Mouse (Mus musculus) bone marrow, adult 2 months (tissue): ENCODE results near the gene Slc47a1. TPM values are rescaled to one million over a fixed set of nuclear protein-coding genes. Genes with fewer than 3 reads are reported as not detected.
"Not testable (repeated sequence)": the region's sequence is repeated elsewhere in the genome, so short reads cannot be mapped to it uniquely, and the experiment has no call there.

ENCODE experiments used
- H3K27ac ChIP-seq: fragments of 200-500 bp; 2 replicates; pipeline ENCODE4 v1.5.1; 2012; ENCODE audit warnings: low read depth, mild to moderate bottlenecking, control low read depth, inconsistent platforms, low read length; ENCODE audit not compliant: control insufficient read depth, poor library complexity, insufficient read depth
- H3K4me1 ChIP-seq: fragments of 200-500 bp; 2 replicates; pipeline ENCODE4 v1.6.1; 2011; ENCODE audit warnings: low read length; ENCODE audit not compliant: control insufficient read depth, insufficient read depth
- H3K4me3 ChIP-seq: fragments of 200-500 bp; replicated peaks from 2 replicates; pipeline ENCODE3; 2011; ENCODE audit warnings: mild to moderate bottlenecking, low read depth, low read length, control low read depth; ENCODE audit not compliant: control insufficient read depth
- CTCF ChIP-seq: fragments of 200-500 bp; IDR thresholded peaks from 2 replicates; pipeline ENCODE4 v1.5.1; 2011; ENCODE audit warnings: low read length, control low read depth; ENCODE audit not compliant: control insufficient read depth, insufficient read depth
- POLR2A ChIP-seq: fragments of 200-500 bp; IDR thresholded peaks from 2 replicates; pipeline ENCODE4 v1.6.1; 2011; ENCODE audit warnings: low read depth, mild to moderate bottlenecking, control low read depth, low read length, borderline replicate concordance; ENCODE audit not compliant: control insufficient read depth
- WGBS: fragments of 180-500 bp; shearing (Covaris S2); methylation state at CpG from one replicate; pipeline ENCODE4 v1.1.7; 2018; 5-methylcytosine and 5-hydroxymethylcytosine counted together
- polyA plus RNA-seq: library from polyadenylated mRNA; stranded (reverse); fragments of >200 nt; gene quantifications from 2 replicates; pipeline ENCODE4 v1.2.4, GENCODE M21; 2011; ENCODE audit warnings: low replicate concordance; ENCODE audit not compliant: missing spikeins, insufficient read depth, insufficient read length

Slc47a1 gene
- polyA plus RNA-seq, 1 experiment: not detected

GRCm38 (mm10) chr11:61319233-61319922, 58.8 kb downstream of the Slc47a1 start:
- 69% methylated on average over 12 of the region's 12 CpGs for WGBS
- Histone ChIP-seq H3K27ac (no peak overlapping the region), H3K4me1 (no peaks in the 10 kb centered on the region), H3K4me3 (no peak overlapping the region)
- no peak for TF ChIP-seq POLR2A
- TF ChIP-seq CTCF: no peak

DNA sequence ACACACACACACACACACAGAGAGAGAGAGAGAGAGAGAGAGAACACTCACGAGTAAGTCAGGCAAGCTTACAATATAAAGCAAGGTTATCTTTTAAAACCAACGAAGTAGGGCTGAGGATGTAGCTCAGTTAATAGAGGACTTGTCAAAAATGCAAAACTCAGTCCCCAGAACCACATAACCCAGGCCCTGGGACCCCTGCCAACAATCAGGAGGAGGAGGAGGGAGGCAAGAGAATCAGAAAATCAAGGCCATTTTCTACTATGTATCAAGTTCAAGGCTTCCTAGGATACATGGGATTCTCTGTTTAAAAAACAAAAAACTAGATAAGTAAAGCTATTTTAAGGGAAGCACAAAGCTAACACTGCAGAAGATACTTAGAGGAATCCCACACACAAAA, 61.3 kb downstream of the Slc47a1 start:
- Histone ChIP-seq H3K27ac (no peak overlapping the region), H3K4me3 (no peak overlapping the region), H3K4me1 (no peaks in the 10 kb centered on the region)
- TF ChIP-seq POLR2A (no peak), CTCF (no peak)
- 38% methylated on average over 2 of the region's 2 CpGs for WGBS

DNA sequence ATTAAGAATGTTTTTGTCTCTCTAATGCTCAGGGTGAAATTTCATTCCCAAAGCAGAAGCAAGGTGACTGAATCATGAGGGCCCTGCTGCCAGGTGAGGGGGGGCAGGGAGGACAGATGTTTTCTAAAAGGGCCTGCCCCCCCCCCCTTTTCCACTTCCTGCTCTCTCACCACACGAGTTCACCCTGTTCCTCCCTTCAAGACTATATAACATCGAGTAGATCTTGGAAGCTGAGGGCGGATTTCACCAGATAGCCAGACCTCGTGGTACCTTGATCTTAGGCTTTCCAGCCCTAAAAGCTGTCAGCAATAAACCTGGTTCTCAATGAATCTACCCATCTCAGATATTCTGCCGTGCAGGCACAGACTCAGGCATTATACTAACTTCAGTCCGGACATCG, 67.8 kb downstream of the Slc47a1 start:
- TF ChIP-seq POLR2A (no peak), CTCF (no peak)
- Histone ChIP-seq H3K4me1 (no peaks in the 10 kb centered on the region; the same call in 1 of the 2 replicates), H3K27ac (no peak overlapping the region), H3K4me3 (no peak overlapping the region)
- 37% methylated on average over 7 of the region's 7 CpGs for WGBS

- WGBS: 46% methylated on average over 12 of the region's 12 CpGs
- Histone ChIP-seq H3K4me3 (no peak overlapping the region), H3K27ac (no peak overlapping the region), H3K4me1 (no peaks in the 10 kb centered on the region; the same call in 1 of the 2 replicates)
- no peak for TF ChIP-seq POLR2A
- no peak for TF ChIP-seq CTCF
Observed at GRCm38 (mm10) chr11:61309831-61310230, 68.3 kb downstream of the Slc47a1 start.

- no peak overlapping the region for H3K4me3 ChIP-seq
- no peaks in the 10 kb centered on the region; the same call in 1 of the 2 replicates for H3K4me1 ChIP-seq
- WGBS: 48% methylated on average over 7 of the region's 7 CpGs
- TF ChIP-seq CTCF (no peak), POLR2A (no peak)
- H3K27ac ChIP-seq: no peak overlapping the region
Observed at GRCm38 (mm10) chr11:61307795-61308194, 70.3 kb downstream of the Slc47a1 start.

DNA sequence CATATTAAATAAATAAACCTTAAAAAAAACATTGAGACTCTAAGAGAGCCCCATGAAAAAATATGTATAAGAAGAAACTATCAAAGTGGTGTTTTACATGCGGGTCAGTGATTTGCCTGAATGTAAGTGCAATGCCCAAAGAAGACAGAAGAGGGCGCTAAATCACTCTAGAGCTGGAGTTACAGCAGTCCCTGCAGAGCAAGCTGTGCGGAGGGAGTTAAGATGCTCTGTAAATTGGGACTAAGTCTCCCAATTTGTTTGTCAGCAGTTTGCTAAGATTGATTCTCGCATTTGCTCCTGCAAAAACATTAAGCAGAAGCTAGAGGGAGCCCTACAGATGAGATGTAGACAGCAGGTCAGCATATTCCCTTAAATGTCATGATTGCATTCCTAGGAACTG, 72.8 kb downstream of the Slc47a1 start:
- H3K4me1 ChIP-seq: no peaks in the 10 kb centered on the region; the same call in 1 of the 2 replicates
- no peak overlapping the region for H3K4me3 ChIP-seq
- H3K27ac ChIP-seq: no peak overlapping the region
- 64% methylated on average over 4 of the region's 4 CpGs for WGBS
- TF ChIP-seq POLR2A: no peak
- TF ChIP-seq CTCF: peak; percentile 37

DNA sequence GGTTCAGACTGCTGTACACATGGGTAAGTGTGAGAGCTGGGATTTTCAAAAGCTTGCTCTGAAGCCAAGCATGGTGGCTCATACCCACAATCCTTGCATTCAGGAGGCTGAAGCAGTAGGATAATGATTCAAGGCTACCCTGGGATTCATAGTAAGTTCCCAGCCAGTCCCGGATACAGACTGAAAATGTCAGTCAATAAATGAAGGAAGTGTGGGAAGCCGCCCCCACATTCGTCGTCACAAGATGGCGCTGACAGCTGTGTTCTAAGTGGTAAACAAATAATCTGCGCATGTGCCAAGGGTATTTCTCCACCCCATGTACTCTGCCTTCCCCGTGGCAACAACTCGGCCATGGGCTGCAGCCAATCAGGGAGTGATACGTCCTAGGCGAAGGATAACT, 73.6 kb downstream of the Slc47a1 start:
- WGBS: 94% methylated on average over 6 of the region's 10 CpGs
- not testable (repeated sequence) for H3K4me3 ChIP-seq, H3K27ac ChIP-seq, H3K4me1 ChIP-seq

GRCm38 (mm10) chr11:61300716-61301392, 77.3 kb downstream of the Slc47a1 start:
- no peak for TF ChIP-seq CTCF
- TF ChIP-seq POLR2A: no peak
- Histone ChIP-seq H3K4me1 (no peaks in the 10 kb centered on the region; the same call in 1 of the 2 replicates), H3K4me3 (no peak overlapping the region), H3K27ac (no peak overlapping the region)
- 72% methylated on average over 16 of the region's 16 CpGs for WGBS
